8 mouse cellular contexts compared by ENCODE assay signal in genomic region chr1:179451211-179451610, GRCm38 (mm10).
DNase-seq lines count a peak whose midpoint lies in the region; ATAC-seq and TF ChIP-seq lines count a peak whose summit lies in the region.
"Had no signal": no experiment of that assay in that cellular context is flagged by ENCODE, and none has a peak within 500 bp of the region (broad histone marks: within the 10 kb centered on the region; RNA-seq: fewer than 3 reads in every experiment).

No protein-coding gene starts in this region.

- no peaks in the 10 kb centered on the region for H3K27me3 ChIP-seq in kidney, embryonic 14.5 days (ENCODE audit: control insufficient read depth, insufficient read depth, low read length)
- H3K27me3 ChIP-seq: heart, embryonic 13.5 days had no signal

- no peak overlapping the region for H3K4me3 ChIP-seq in kidney, embryonic 14.5 days (ENCODE audit: low read length)
- no peak overlapping the region for H3K4me3 ChIP-seq in cortical plate, adult 2 months (ENCODE audit: insufficient read depth, low read length)
- H3K4me3 ChIP-seq: heart, embryonic 13.5 days had no signal

- WGBS in kidney, embryonic 14.5 days, result 98% methylated on average over 2 of the region's 2 CpGs

- peak; percentile 24; the same call in 1 of the 2 replicates for TF ChIP-seq CTCF in cortical plate, adult 2 months (IDR thresholded peaks at IDR 0.05; ENCODE audit: extremely low read depth, insufficient read depth, low read length)

- DNase-seq in kidney, postnatal 10 days, result peak; percentile 47
- DNase-seq in urinary bladder, postnatal 14 days (ENCODE audit: low spot score), result peak; percentile 16
- DNase-seq in urinary bladder, postnatal 25 days (ENCODE audit: low spot score), result no peak
- DNase-seq in frontal cortex, postnatal 10 days (ENCODE audit: low spot score in 2 of 2), result no peak
- DNase-seq in left cerebral cortex, adult 9 months (ENCODE audit: low spot score in 2 of 2), result no peak

- H3K4me1 ChIP-seq in kidney, embryonic 14.5 days (ENCODE audit: control insufficient read depth, insufficient read depth, low read length), result no peaks in the 10 kb centered on the region
- H3K4me1 ChIP-seq in cortical plate, adult 2 months (ENCODE audit: control insufficient read depth, insufficient read depth, low read length), result no peaks in the 10 kb centered on the region

- no peak overlapping the region for H3K9ac ChIP-seq in kidney, embryonic 14.5 days (ENCODE audit: low read depth, low read length)
- H3K9ac ChIP-seq: heart, embryonic 13.5 days had no signal

- no peak for ATAC-seq in kidney, embryonic 14.5 days (ENCODE audit: low FRiP score, low TSS enrichment)

- no peak for TF ChIP-seq POLR2A in cortical plate, adult 2 months (IDR thresholded peaks at IDR 0.05; ENCODE audit: extremely low read depth, insufficient read depth, low read length)

- H3K4me2 ChIP-seq in kidney, embryonic 14.5 days (replicated peaks; ENCODE audit: low read depth, low read length), result no peak overlapping the region
- H3K4me2 ChIP-seq: heart, embryonic 13.5 days had no signal

- no peaks in the 10 kb centered on the region for H3K9me3 ChIP-seq in kidney, embryonic 14.5 days (ENCODE audit: control insufficient read depth, low read length)
- H3K9me3 ChIP-seq: heart, embryonic 13.5 days had no signal

- no peaks in the 10 kb centered on the region for H3K36me3 ChIP-seq in kidney, embryonic 14.5 days (ENCODE audit: control insufficient read depth, insufficient read depth, low read length)

- no peak overlapping the region for H3K27ac ChIP-seq in kidney, embryonic 14.5 days (ENCODE audit: low read depth, low read length)
- no peak overlapping the region for H3K27ac ChIP-seq in cortical plate, adult 2 months (ENCODE audit: insufficient read depth, low read length)
- H3K27ac ChIP-seq: heart, embryonic 13.5 days had no signal

Comparison
In these comparisons a context has a peak if more than half of its experiments do, and no peak if none do; other contexts are left out.
1. DNase-seq: peak in kidney, postnatal 10 days (single experiment) and urinary bladder, postnatal 14 days (single experiment); none in urinary bladder, postnatal 25 days (single experiment), frontal cortex, postnatal 10 days (0 of 2) and left cerebral cortex, adult 9 months (0 of 2).